Comparison of ENCODE assay signal across 12 mouse cellular contexts in genomic region chr12:107889841-107890240, GRCm38 (mm10).
DNase-seq lines count a peak whose midpoint lies in the region; ATAC-seq and TF ChIP-seq lines count a peak whose summit lies in the region.
"Had no signal": no experiment of that assay in that cellular context is flagged by ENCODE, and none has a peak within 500 bp of the region (broad histone marks: within the 10 kb centered on the region; RNA-seq: fewer than 3 reads in every experiment).

No protein-coding gene starts in this region.

- no peak overlapping the region for H3K4me2 ChIP-seq in kidney, postnatal 0 days (ENCODE audit: low read length)
- no peak overlapping the region for H3K4me2 ChIP-seq in embryonic facial prominence, embryonic 13.5 days
- no peak overlapping the region for H3K4me2 ChIP-seq in limb, embryonic 15.5 days
- H3K4me2 ChIP-seq: midbrain, embryonic 11.5 days; neural tube, embryonic 13.5 days had no signal

- H3K9me3 ChIP-seq in kidney, postnatal 0 days (replicated peaks; ENCODE audit: low read length): no peaks in the 10 kb centered on the region
- H3K9me3 ChIP-seq in embryonic facial prominence, embryonic 13.5 days: no peaks in the 10 kb centered on the region
- H3K9me3 ChIP-seq in limb, embryonic 15.5 days: no peaks in the 10 kb centered on the region
- H3K9me3 ChIP-seq: neural tube, embryonic 13.5 days had no signal

- no peak for TF ChIP-seq CTCF in kidney, postnatal 0 days (IDR thresholded peaks at IDR 0.05; ENCODE audit: low read depth)

- WGBS in kidney, postnatal 0 days: 27% methylated on average over 10 of the region's 10 CpGs
- WGBS in embryonic facial prominence, embryonic 13.5 days: 15% methylated on average over 10 of the region's 10 CpGs
- WGBS in limb, embryonic 15.5 days: 24% methylated on average over 10 of the region's 10 CpGs

- ATAC-seq in kidney, postnatal 0 days (replicated peaks; ENCODE audit: low FRiP score, low read depth): peak; percentile 72
- ATAC-seq in embryonic facial prominence, embryonic 13.5 days (ENCODE audit: insufficient number of reproducible peaks, insufficient read depth, low FRiP score, low TSS enrichment, low read depth): 0 out of 2 replicates have a peak, but pooled peaks have one; percentile 65
- peak; percentile 38 for ATAC-seq in limb, embryonic 15.5 days (ENCODE audit: insufficient number of reproducible peaks, low FRiP score, low TSS enrichment, low read depth)

- no peaks in the 10 kb centered on the region for H3K27me3 ChIP-seq in kidney, postnatal 0 days (ENCODE audit: insufficient read depth, low read length)
- no peaks in the 10 kb centered on the region for H3K27me3 ChIP-seq in embryonic facial prominence, embryonic 13.5 days
- no peaks in the 10 kb centered on the region for H3K27me3 ChIP-seq in limb, embryonic 15.5 days
- H3K27me3 ChIP-seq: neural tube, embryonic 13.5 days had no signal

- H3K4me3 ChIP-seq in kidney, postnatal 0 days (replicated peaks; ENCODE audit: low read depth, low read length): no peak overlapping the region
- H3K4me3 ChIP-seq in embryonic facial prominence, embryonic 13.5 days: no peak overlapping the region
- no peak overlapping the region for H3K4me3 ChIP-seq in limb, embryonic 15.5 days
- H3K4me3 ChIP-seq: neural tube, embryonic 13.5 days had no signal

- no peak overlapping the region for H3K27ac ChIP-seq in kidney, postnatal 0 days
- H3K27ac ChIP-seq in embryonic facial prominence, embryonic 13.5 days: peak overlapping the region; percentile 78
- H3K27ac ChIP-seq in limb, embryonic 15.5 days: 0 out of 2 replicates have a peak overlapping the region, but pooled peaks have one; percentile 14
- H3K27ac ChIP-seq: neural tube, embryonic 13.5 days had no signal

- H3K9ac ChIP-seq in kidney, postnatal 0 days (ENCODE audit: low read depth, low read length): no peak overlapping the region
- 0 out of 2 replicates have a peak overlapping the region, but pooled peaks have one; percentile 21 for H3K9ac ChIP-seq in embryonic facial prominence, embryonic 13.5 days
- no peak overlapping the region for H3K9ac ChIP-seq in limb, embryonic 15.5 days
- H3K9ac ChIP-seq: neural tube, embryonic 13.5 days had no signal

- no peaks in the 10 kb centered on the region for H3K36me3 ChIP-seq in kidney, postnatal 0 days (ENCODE audit: insufficient read depth, low read length)
- H3K36me3 ChIP-seq in embryonic facial prominence, embryonic 13.5 days: no peaks in the 10 kb centered on the region
- H3K36me3 ChIP-seq in limb, embryonic 15.5 days: no peaks in the 10 kb centered on the region
- H3K36me3 ChIP-seq: neural tube, embryonic 13.5 days had no signal

- DNase-seq in cerebellum, postnatal 10 days: peak; percentile 34 to 36
- DNase-seq in cerebellum, postnatal 14 days: no peak
- peak; percentile 32 for DNase-seq in kidney, postnatal 0 days (ENCODE audit: low spot score)
- no peak for DNase-seq in kidney, postnatal 14 days
- DNase-seq in right cerebral cortex, adult 18-20 months: no peak
- DNase-seq in spleen, adult 12 weeks (ENCODE audit: low spot score): no peak
- DNase-seq: kidney, postnatal 10 days; right cerebral cortex, postnatal 14 days had no signal

- H3K4me1 ChIP-seq in kidney, postnatal 0 days (replicated peaks; ENCODE audit: insufficient read depth, low read length): 0 out of 2 replicates have a peak, but pooled peaks cover 6% of the 10 kb centered on the region
- H3K4me1 ChIP-seq in embryonic facial prominence, embryonic 13.5 days: peaks cover 46% of the 10 kb centered on the region
- peaks cover 41% of the 10 kb centered on the region for H3K4me1 ChIP-seq in limb, embryonic 15.5 days

Comparison
In these comparisons a context has a peak if more than half of its experiments do, and no peak if none do; other contexts are left out.
1. DNase-seq: peak in cerebellum, postnatal 10 days (2 of 2) and kidney, postnatal 0 days (single experiment); none in cerebellum, postnatal 14 days (0 of 2), kidney, postnatal 14 days (single experiment), right cerebral cortex, adult 18-20 months (single experiment) and spleen, adult 12 weeks (single experiment).
2. Peak in every context shown above with its lines, with median percentiles within 50 percentile points of each other: ATAC-seq.